Mouse (Mus musculus) bone marrow macrophage, adult 2 months (primary cell): Measurements from ENCODE around the gene Mtrf1l.

Experiments used
- CTCF ChIP-seq: IDR thresholded peaks from 2 replicates; pipeline ENCODE4 v1.5.1; 2012; ENCODE audit warnings: low read depth, mild to moderate bottlenecking, low read length, moderate library complexity
- POLR2A ChIP-seq: IDR thresholded peaks from 2 replicates; pipeline ENCODE4 v1.6.1; 2012; ENCODE audit warnings: mild to moderate bottlenecking, low read depth, low read length, borderline replicate concordance

GRCm38 (mm10) chr10:5860849-5861248, 37.1 kb upstream of the Mtrf1l start:
- TF ChIP-seq POLR2A, result no peak
- TF ChIP-seq CTCF, result no peak
